Mouse (Mus musculus) gonadal fat pad, adult 2 months (tissue): ENCODE data around the gene Ppib. TPM values are rescaled to one million over a fixed set of nuclear protein-coding genes. Genes with fewer than 3 reads are reported as not detected.

Source experiments
- DNase-seq: peaks from one replicate; pipeline ENCODE4 v3.0.0-alpha.2; 2012; ENCODE audit warnings: low read depth
- polyA plus RNA-seq: library from polyadenylated mRNA; depleted of rRNA; stranded (reverse); fragments of >200 nt; gene quantifications from 2 replicates; pipeline ENCODE4 v1.2.3, GENCODE M21; 2012

Ppib gene
- polyA plus RNA-seq, 1 experiment = 421 TPM

GRCm38 (mm10) chr9:66078072-66078471, 18.1 kb downstream of the Ppib start:
- DNase-seq = no peak

DNA sequence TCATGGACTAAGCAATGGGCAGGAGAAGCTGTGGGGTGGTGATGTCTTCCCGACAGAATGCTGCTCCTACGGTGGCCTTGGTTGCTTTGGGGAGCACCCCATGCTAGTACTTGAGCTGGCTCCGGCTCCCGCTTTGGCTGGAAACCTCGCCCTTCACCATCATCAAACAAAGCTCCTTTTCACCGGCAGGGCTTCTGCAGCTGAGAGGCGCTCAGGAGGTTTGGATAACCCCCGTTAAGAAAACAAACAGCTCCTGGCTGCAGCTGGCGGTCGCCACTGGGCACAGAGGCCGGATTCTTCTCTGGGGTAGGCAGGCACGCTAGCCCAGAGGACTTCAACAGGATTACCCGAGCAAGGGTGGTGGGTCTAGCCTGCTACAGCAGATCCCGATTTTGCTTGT, 18.5 kb downstream of the Ppib start:
- no peak for DNase-seq

GRCm38 (mm10) chr9:66080804-66081459, 20.9 kb downstream of the Ppib start:
- DNase-seq = no peak

DNA sequence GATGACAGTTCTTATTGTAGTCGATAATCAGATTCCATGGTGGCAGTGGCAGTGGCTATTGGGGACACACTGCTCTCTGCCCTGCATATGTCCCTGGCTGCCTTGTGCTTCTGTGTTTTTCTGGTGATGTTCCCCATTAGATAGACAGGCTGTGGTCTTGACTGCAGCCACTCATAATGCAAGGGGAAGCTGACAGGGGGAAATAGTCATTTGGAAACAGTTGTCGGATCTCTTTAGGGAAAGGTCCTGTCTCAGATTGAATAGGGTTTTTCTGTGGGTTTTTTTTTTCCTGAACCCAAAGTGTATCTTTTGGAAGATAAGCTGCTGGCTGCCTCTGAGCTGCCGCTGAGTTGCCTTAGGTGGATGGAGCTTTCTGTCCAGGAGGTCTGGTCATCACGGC, 22.0 kb downstream of the Ppib start:
- no peak for DNase-seq

- no peak for DNase-seq
Observed at GRCm38 (mm10) chr9:66084171-66084570, 24.1 kb downstream of the Ppib start.

DNA sequence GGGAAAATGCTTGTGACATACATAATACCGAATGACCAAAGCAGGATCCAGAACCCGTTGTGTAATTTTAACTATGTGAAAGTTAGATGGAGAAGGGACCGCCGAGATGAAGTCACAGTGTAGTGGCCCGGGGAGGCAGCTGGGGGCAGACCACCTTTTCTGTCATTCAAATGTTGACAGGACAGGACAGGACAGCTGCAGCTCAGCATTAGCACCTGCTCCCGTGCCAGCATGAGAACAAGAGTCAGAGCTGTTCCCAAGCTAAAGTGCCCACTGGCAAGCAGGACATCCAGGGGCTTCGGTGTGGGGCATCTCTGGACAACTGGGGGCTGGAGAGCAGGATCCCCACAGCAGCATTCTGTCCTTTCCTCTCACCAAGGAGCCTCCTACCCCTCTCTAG, 27.0 kb downstream of the Ppib start:
- no peak for DNase-seq

GRCm38 (mm10) chr9:66088411-66088810, 28.4 kb downstream of the Ppib start:
- DNase-seq = no peak

DNA sequence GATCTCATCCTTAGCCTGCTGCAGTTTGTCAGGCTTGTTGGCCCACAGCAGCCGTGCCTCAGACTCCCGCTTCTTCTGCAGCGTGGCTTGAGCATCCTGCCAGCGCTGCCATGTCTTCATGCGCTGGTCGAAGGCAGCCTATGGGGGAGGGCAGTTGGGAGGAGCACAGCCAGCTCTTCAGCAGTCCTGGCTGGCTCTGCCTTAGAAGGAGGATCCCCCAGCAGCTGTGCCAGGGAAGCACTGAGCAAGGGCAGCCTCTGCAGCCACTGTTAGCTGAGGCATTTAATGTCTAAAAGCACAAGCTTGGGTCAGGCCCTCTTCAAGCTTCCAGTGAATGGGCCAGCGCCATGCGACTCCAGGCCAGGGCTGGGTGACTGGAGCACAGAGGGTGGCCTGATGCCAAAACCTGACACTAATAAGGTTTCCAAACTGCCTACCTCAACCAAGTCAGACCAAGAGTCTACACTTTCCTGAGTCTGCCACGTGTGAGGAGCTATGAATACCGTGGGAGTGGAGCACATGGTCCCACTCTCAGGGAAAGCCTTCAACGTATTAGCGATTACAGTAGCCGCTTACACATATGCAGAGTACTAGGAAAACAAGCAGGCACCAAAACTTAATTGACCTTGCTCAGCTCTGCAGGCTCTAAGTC, 30.7 kb downstream of the Ppib start:
- no peak for DNase-seq

GRCm38 (mm10) chr9:66091327-66092231, 31.6 kb downstream of the Ppib start:
- DNase-seq = peak; percentile 17

DNA sequence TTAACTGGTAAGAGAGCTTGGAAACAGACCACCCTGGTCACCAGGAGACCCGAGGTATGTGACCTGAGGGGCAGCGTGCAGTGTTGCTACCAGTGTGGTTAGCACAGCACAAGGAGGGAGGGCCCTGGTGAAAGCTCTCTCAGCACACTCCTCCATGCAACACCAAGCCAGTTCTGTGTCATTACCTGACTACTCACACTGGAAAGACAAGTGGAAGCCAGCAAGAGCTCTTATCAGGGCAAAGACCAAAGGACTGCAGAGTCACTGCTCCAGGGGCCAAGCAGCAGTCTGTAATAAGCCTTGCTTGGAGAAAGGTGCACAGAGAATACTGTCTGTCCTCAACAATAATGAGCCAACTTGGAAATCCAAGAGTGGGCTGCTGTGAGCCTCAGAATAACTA, 32.6 kb downstream of the Ppib start:
- no peak for DNase-seq

DNA sequence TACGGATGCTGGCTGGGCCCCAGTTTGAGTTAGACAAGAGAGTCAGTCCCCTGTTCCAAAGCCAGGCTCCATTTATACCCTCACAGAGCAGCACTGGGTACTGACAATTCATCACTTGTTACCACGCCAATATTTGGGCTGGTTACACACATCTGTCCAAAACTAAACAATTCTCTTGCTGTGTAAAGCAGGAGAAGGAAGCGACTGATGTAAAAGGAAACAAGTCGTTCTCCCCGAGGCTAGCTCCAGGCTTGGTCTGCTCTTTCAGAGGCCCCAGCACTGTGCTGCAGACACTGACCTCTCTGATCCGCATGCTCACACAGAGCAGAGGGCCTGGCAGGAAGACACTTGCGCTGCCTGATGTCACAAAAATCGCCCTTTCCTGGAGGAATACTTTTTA, 41.6 kb downstream of the Ppib start:
- DNase-seq = no peak

DNA sequence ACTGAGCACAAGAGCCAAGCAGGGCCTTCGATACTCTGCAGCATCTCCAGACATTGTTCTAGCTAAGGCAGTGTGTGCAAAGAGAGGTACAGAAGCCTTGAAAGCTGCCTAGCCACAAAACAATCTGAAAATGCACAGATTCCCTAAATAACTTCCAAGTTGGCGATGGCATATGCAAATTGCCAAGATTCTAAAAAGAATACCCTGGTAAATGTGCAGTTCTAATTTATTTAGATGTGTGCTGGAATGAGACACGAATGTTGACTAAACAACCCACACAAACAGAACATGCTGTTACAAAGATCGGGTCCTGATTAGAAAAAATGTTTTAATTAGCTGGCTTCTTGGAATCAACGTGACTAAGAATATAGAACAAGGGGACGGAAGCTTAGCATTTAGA, 42.6 kb downstream of the Ppib start:
- DNase-seq = no peak

- no peak for DNase-seq
Observed at GRCm38 (mm10) chr9:66104601-66105000, 44.6 kb downstream of the Ppib start.

DNA sequence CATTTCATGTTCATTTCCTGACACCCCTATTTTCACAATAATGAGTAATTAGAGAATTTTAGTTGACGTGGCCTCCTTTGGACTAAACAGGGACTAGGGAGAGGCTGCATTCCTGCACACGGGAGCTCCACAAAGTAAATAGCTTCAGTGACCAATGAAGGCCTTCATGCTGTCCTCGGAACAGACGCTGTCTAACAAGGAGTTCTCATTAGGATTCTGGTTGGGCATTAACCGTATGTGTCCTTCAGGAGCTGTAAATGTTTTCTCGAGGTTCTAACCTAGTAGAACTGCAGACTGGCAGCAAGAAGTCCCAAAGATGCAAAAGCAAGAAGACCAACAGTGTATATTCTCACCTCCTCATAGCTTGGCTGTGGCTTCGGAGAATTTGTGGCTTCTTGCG, 45.1 kb downstream of the Ppib start:
- DNase-seq = no peak

DNA sequence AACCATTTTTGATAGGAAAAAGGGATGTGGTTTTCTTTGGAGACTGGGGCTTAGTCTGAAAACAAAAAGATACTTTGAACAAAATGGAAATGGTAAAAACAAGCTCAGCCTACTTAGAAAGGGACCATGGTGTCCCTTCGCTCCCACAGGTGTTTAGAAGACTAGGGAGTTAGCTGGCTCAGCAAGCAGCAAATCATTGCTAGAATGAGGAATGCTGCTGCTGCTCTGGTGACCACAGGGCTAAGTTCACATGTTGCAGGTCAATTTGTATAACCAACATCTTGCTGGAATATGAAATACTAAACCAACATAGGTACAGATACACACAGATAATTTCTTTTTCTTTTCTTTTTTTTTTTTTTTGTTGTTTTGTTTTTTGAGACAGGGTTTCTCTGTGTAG, 49.6 kb downstream of the Ppib start:
- DNase-seq = no peak

DNA sequence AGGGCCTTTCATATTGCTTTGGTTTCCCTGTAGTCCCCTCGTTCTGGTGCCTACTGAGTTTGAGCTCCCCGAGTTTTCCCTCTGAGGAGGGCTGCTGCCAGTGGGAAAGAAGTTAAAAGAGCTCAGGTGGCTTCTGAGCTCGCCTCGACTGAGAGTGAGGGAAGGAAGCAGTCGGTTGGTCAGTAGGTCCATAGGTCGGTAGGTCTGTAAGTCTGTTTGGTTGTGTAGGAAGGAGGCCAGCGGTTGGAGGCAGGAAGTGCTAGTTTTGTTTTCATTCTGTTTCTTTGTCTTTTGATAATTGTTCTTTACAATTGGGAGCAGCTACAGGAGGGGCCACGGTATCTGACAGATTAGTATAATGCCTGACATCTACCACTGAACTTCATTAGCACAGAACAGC, 50.1 kb downstream of the Ppib start:
- DNase-seq = no peak

DNA sequence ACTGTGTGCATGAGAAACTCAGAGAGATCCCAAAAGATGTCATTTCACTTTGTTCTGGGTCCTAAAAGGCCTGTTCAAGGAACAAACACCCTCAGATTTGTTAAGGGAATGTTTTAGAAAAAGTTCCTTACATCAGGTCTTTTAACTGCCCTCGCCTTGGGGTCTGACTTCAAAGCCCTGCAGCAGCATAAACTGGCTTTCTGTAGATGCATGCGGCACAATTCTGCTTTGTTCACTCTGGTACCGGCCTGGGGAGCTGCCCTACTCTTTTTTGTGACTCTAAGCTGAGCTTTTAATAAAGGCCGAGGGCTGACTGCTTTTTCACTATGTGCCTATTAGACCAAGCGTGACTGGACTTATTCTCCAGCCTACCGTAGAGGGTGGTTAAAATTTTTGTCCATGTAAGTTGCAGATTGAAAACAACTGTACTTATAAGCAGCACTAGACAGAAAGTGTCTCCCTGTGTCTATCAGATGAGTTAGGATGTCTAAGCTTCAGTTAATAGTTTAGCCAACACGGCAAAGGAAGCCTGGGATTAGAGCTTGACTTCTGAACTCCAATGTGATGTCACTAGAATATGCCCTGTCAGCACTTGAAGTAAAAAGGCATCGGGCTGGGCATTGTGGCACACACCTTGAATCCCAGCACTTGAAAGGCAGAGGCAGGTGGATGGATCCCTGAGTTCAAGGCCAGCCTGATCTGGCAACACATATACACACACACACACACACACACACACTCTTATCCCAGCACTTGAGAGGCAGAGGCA, 50.8 kb downstream of the Ppib start:
- DNase-seq = no peak

GRCm38 (mm10) chr9:66114341-66114740, 54.3 kb downstream of the Ppib start:
- DNase-seq = no peak
